Mouse (Mus musculus): ENCODE data around the gene Miip.

- TF ChIP-seq EP300 (optimal IDR thresholded peaks at IDR 0.05) = no peak
- no peak for TF ChIP-seq CTCF (IDR thresholded peaks at IDR 0.05; ENCODE audit: low read depth)
Observed at GRCm38 (mm10) chr4:147884138-147884537, 15.5 kb upstream of the Miip start.

Measured in stomach, postnatal 0 days (tissue).